Mouse (Mus musculus): ENCODE measurements around the gene Ilf3. TPM values are rescaled to one million over a fixed set of nuclear protein-coding genes. Genes with fewer than 3 reads are reported as not detected.

Gene Ilf3
- polyA plus RNA-seq, 1 experiment = 209 TPM

- no peaks in the 10 kb centered on the region for H3K9me3 ChIP-seq (replicated peaks; ENCODE audit: control insufficient read depth, insufficient read depth, low read length, poor library complexity, severe bottlenecking)
- no peak for TF ChIP-seq CTCF (IDR thresholded peaks at IDR 0.05; ENCODE audit: low read depth, low read length)
- no peak for TF ChIP-seq POLR2A (IDR thresholded peaks at IDR 0.05; ENCODE audit: insufficient read depth, low read length)
- no peak for TF ChIP-seq EP300 (IDR thresholded peaks at IDR 0.05; ENCODE audit: insufficient read depth, low read depth, low read length)
- H3K36me3 ChIP-seq (ENCODE audit: control insufficient read depth, insufficient read depth, low read length, poor library complexity, severe bottlenecking) = no peaks in the 10 kb centered on the region
- H3K4me1 ChIP-seq (ENCODE audit: control insufficient read depth, insufficient read depth, low read length) = peaks cover 20% of the 10 kb centered on the region
- H3K27ac ChIP-seq (ENCODE audit: insufficient read depth, low read length) = 0 out of 2 replicates have a peak overlapping the region, but pooled peaks have one; percentile 30
- H3K9ac ChIP-seq (ENCODE audit: low read depth, poor library complexity, severe bottlenecking) = no peak overlapping the region
- H3K4me3 ChIP-seq (ENCODE audit: low read depth, low read length) = no peak overlapping the region
- no peaks in the 10 kb centered on the region for H3K27me3 ChIP-seq (ENCODE audit: control insufficient read depth, insufficient read depth, low read length, poor library complexity, severe bottlenecking)
Observed at GRCm38 (mm10) chr9:21453003-21453402, 85.3 kb downstream of the Ilf3 start.

- Histone ChIP-seq H3K4me1 (ENCODE audit: control insufficient read depth, insufficient read depth, low read length) (peaks cover 24% of the 10 kb centered on the region), H3K27ac (ENCODE audit: insufficient read depth, low read length) (0 out of 2 replicates have a peak overlapping the region, but pooled peaks have one; percentile 30), H3K4me3 (ENCODE audit: low read depth, low read length) (no peak overlapping the region), H3K9ac (ENCODE audit: low read depth, poor library complexity, severe bottlenecking) (no peak overlapping the region), H3K27me3 (ENCODE audit: control insufficient read depth, insufficient read depth, low read length, poor library complexity, severe bottlenecking) (no peaks in the 10 kb centered on the region), H3K36me3 (ENCODE audit: control insufficient read depth, insufficient read depth, low read length, poor library complexity, severe bottlenecking) (no peaks in the 10 kb centered on the region), H3K9me3 (replicated peaks; ENCODE audit: control insufficient read depth, insufficient read depth, low read length, poor library complexity, severe bottlenecking) (no peaks in the 10 kb centered on the region)
- TF ChIP-seq POLR2A (IDR thresholded peaks at IDR 0.05; ENCODE audit: insufficient read depth, low read length) (no peak), EP300 (IDR thresholded peaks at IDR 0.05; ENCODE audit: insufficient read depth, low read depth, low read length) (no peak), CTCF (IDR thresholded peaks at IDR 0.05; ENCODE audit: low read depth, low read length) (no peak)
Observed at GRCm38 (mm10) chr9:21453459-21453858, 85.8 kb downstream of the Ilf3 start.

- Histone ChIP-seq H3K4me3 (ENCODE audit: low read depth, low read length) (no peak overlapping the region), H3K9me3 (replicated peaks; ENCODE audit: control insufficient read depth, insufficient read depth, low read length, poor library complexity, severe bottlenecking) (no peaks in the 10 kb centered on the region), H3K27me3 (ENCODE audit: control insufficient read depth, insufficient read depth, low read length, poor library complexity, severe bottlenecking) (no peaks in the 10 kb centered on the region), H3K36me3 (ENCODE audit: control insufficient read depth, insufficient read depth, low read length, poor library complexity, severe bottlenecking) (no peaks in the 10 kb centered on the region), H3K9ac (ENCODE audit: low read depth, poor library complexity, severe bottlenecking) (no peak overlapping the region), H3K27ac (ENCODE audit: insufficient read depth, low read length) (peak overlapping the region; percentile 90), H3K4me1 (ENCODE audit: control insufficient read depth, insufficient read depth, low read length) (peaks cover 26% of the 10 kb centered on the region)
- TF ChIP-seq CTCF (IDR thresholded peaks at IDR 0.05; ENCODE audit: low read depth, low read length) (no peak), POLR2A (IDR thresholded peaks at IDR 0.05; ENCODE audit: insufficient read depth, low read length) (no peak), EP300 (IDR thresholded peaks at IDR 0.05; ENCODE audit: insufficient read depth, low read depth, low read length) (no peak)
Observed at GRCm38 (mm10) chr9:21454556-21454955, 86.9 kb downstream of the Ilf3 start.

Other genes with a start within 250 kb of the Ilf3 start
- 15.5 and 17.8 TPM in 2 replicates for gene Tyk2, start 236.6 kb upstream of the Ilf3 start, polyA plus RNA-seq (2011; ENCODE audit: insufficient read depth, insufficient read length, low read depth, missing spikeins)
- 164 and 171 TPM in 2 replicates for gene Cdc37, start 217.9 kb upstream of the Ilf3 start, polyA plus RNA-seq (2011; ENCODE audit: insufficient read depth, insufficient read length, low read depth, missing spikeins)
- 9.5 and 10.4 TPM in 2 replicates for gene Pde4a, start 202.2 kb upstream of the Ilf3 start, polyA plus RNA-seq (2011; ENCODE audit: insufficient read depth, insufficient read length, low read depth, missing spikeins)
- gene Keap1, start 128.5 kb upstream of the Ilf3 start, polyA plus RNA-seq (2011; ENCODE audit: insufficient read depth, insufficient read length, low read depth, missing spikeins) = 19.5 and 19.6 TPM in 2 replicates
- gene S1pr5, start 119.4 kb upstream of the Ilf3 start, polyA plus RNA-seq (2011; ENCODE audit: insufficient read depth, insufficient read length, low read depth, missing spikeins) = 0.40 and 0.44 TPM in 2 replicates
- 18.8 and 22.3 TPM in 2 replicates for gene Atg4d, start 102.6 kb upstream of the Ilf3 start, polyA plus RNA-seq (2011; ENCODE audit: insufficient read depth, insufficient read length, low read depth, missing spikeins)
- gene Kri1, start 79.9 kb upstream of the Ilf3 start, polyA plus RNA-seq (2011; ENCODE audit: insufficient read depth, insufficient read length, low read depth, missing spikeins) = 35.9 and 41.7 TPM in 2 replicates
- 11.6 and 12.4 TPM in 2 replicates for gene Cdkn2d, start 76.5 kb upstream of the Ilf3 start, polyA plus RNA-seq (2011; ENCODE audit: insufficient read depth, insufficient read length, low read depth, missing spikeins)
- 83.3 and 87.8 TPM in 2 replicates for gene Ap1m2, start 55.5 kb upstream of the Ilf3 start, polyA plus RNA-seq (2011; ENCODE audit: insufficient read depth, insufficient read length, low read depth, missing spikeins)
- gene Slc44a2, start 47.2 kb upstream of the Ilf3 start, polyA plus RNA-seq (2011; ENCODE audit: insufficient read depth, insufficient read length, low read depth, missing spikeins) = 64.9 and 66.4 TPM in 2 replicates
- 40.0 and 48.2 TPM in 2 replicates for gene Qtrt1, start 44.0 kb downstream of the Ilf3 start, polyA plus RNA-seq (2011; ENCODE audit: insufficient read depth, insufficient read length, low read depth, missing spikeins)
- gene Dnm2, start 57.0 kb downstream of the Ilf3 start, polyA plus RNA-seq (2011; ENCODE audit: insufficient read depth, insufficient read length, low read depth, missing spikeins) = 86.2 and 88.6 TPM in 2 replicates
- 28.0 and 29.2 TPM in 2 replicates for gene Tmed1, start 142.4 kb downstream of the Ilf3 start, polyA plus RNA-seq (2011; ENCODE audit: insufficient read depth, insufficient read length, low read depth, missing spikeins)
- not detected in 2 replicates for gene AB124611, start 158.3 kb downstream of the Ilf3 start, polyA plus RNA-seq (2011; ENCODE audit: insufficient read depth, insufficient read length, low read depth, missing spikeins)
- 112 and 122 TPM in 2 replicates for gene Carm1, start 179.0 kb downstream of the Ilf3 start, polyA plus RNA-seq (2011; ENCODE audit: insufficient read depth, insufficient read length, low read depth, missing spikeins)
- 18.1 and 19.2 TPM in 2 replicates for gene Timm29, start 224.9 kb downstream of the Ilf3 start, polyA plus RNA-seq (2011; ENCODE audit: insufficient read depth, insufficient read length, low read depth, missing spikeins)
- 17.4 and 18.9 TPM in 2 replicates for gene Yipf2, start 225.0 kb downstream of the Ilf3 start, polyA plus RNA-seq (2011; ENCODE audit: insufficient read depth, insufficient read length, low read depth, missing spikeins)
- gene Smarca4, start 248.3 kb downstream of the Ilf3 start, polyA plus RNA-seq (2011; ENCODE audit: insufficient read depth, insufficient read length, low read depth, missing spikeins) = 100.0 and 111 TPM in 2 replicates

All from ES-Bruce4 (cell line).